Mouse (Mus musculus) left cerebral cortex, adult 8-10 months (tissue): ENCODE results near the gene Eloa. TPM values are rescaled to one million over a fixed set of nuclear protein-coding genes. Genes with fewer than 3 reads are reported as not detected.
A peak's percentile ranks its signal among the peaks of the same experiment; 100 is the strongest.
"Not testable (repeated sequence)": the region's sequence is repeated elsewhere in the genome, so short reads cannot be mapped to it uniquely, and the experiment has no call there.

Experiments
- DNase-seq, 2 experiments: peaks; one replicate each; pipeline ENCODE4 v3.0.0; 2022; ENCODE audit warnings: low spot score in 2 of 2
- total RNA-seq, 4 experiments: library from RNA; stranded (reverse); gene quantifications; 2 replicates each; pipeline ENCODE4 v1.2.4; 2022

Eloa gene
- total RNA-seq = 10 to 100 TPM; 28.3 to 29.0 (median 28.6) TPM

DNA sequence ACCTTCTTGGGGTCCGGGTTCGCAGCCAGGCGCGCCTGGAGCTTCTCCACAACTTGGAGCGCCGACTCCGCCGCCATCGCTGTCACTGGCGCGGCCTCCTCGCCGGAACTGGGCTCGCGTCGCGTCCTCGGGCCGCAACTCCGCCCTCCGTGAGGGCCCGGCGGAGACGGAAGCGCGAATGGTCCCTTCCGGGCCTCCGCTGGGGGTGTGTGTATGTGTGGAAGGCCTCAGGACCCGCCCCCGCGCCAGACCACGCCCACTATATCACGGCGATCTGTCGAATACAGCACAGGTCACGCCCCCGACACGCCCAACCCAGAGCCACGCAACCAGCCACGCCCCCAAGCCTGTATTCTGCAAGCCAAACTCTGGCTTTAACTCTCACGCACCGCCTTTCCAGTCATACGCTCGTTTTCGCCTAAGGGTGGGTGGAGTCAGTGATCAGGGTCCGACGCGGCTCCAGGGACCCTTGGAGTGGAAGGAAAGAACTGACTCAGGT is at the start of gene Eloa:
Gene Eloa (minus strand): TSS at position 215 of the 499 bp plus-strand sequence.
- peak; percentile 98 to 99 for DNase-seq

DNA sequence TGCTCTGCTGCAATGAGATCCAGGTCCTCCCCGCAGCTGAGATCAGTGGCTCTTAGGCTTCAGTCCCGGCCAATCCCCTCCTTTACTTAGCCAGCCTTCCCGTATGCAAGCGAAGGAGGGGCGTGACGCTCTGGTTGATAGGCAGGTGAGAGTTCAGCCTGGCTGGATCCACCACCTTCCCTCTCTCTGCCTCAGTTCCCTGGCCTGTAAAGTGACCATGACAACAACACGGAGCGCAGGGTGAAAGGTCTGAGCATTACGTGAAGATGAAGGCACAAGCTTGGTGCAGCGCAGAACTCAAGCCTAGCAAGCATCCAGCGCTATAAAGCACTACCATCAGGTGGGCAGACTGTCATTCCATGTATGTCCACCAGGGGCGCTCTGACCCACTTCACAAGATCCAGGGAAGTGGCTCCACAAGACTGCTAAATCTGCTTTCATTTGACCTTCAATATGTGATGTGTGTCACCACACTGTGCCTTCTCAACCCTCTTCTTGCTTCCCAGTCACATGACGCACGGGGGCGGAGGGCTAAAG is 49.7 kb upstream of the Eloa start:
- DNase-seq = peak; percentile 35 to 66

DNA sequence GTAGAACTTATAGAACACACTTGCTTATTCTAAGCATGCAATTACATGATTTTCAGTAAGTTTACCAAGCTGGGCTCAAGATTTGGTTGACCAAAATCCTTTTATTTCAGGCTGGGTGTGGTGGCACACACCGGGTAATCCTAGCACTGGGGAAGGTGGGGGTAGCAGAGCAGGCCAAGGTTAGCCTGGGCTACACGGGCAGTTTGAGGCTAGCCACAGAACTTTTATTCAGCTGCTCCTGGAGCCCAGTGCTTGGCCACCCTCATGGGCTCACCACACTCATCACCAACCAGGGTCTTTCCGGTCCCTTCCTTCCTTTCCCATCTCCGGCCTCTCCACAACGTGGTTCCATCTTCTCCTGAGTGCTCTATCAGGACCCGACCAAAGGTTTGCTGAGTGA is 49.0 kb upstream of the Eloa start:
- DNase-seq = no peak

DNA sequence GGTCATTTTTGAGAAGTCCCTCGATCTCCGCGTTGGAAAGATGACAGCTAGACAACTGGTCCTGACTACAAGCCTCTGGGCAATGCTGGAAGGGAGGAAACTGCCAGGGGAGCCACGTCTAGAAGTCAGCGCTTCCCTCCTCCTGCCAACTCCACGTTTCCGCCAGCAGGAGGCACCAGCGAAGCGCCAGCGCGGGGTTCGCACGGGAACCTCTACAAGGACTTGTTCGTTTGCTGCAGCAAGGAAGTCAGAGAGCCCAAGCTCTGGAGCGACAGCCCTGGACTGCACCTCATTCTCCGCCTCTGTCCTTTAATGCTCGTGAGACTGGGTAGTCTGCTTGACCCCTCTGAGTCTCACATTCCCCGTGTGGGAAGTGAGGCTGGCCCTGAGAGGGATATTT is 48.4 kb upstream of the Eloa start:
- DNase-seq = peak; percentile 37 to 52

DNA sequence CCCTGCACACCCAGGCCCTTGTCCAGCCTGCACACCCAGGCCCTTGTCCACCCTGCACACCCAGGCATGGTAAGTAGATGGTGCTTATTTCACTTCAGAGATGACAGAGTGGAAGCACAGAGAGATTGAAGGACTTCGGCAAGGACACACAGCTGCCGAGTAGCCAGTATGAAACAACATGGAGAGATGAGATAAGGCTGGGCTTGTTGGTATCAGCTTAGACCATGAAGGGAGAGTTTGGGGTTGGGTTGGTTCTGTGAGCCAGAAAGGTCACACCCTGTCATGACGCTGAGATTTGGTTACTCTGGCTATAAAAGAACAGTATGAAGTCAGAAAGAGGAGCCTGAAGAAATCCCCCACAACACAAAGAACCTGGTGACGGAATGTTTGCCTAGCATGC is 47.8 kb upstream of the Eloa start:
- DNase-seq = no peak

DNA sequence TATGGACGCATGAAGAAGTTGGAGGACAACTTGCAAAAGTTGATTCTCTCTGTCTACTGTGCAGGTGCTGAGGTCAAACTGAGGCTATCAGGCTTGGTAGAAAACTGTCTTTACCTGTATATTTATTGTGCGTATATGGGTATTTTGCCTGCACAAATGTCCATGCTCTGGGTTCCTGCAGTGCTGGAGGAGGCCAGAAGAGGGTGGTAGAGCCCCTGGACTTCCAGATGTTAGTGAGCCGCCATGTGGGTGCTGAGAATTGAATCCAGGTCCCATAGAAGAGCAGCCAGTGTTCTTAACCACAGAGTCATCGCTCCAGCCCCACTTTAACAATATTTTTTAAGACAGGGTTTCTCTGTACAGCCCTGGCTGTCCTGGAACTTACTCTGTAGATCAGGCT is 41.6 kb upstream of the Eloa start:
- no peak for DNase-seq

DNA sequence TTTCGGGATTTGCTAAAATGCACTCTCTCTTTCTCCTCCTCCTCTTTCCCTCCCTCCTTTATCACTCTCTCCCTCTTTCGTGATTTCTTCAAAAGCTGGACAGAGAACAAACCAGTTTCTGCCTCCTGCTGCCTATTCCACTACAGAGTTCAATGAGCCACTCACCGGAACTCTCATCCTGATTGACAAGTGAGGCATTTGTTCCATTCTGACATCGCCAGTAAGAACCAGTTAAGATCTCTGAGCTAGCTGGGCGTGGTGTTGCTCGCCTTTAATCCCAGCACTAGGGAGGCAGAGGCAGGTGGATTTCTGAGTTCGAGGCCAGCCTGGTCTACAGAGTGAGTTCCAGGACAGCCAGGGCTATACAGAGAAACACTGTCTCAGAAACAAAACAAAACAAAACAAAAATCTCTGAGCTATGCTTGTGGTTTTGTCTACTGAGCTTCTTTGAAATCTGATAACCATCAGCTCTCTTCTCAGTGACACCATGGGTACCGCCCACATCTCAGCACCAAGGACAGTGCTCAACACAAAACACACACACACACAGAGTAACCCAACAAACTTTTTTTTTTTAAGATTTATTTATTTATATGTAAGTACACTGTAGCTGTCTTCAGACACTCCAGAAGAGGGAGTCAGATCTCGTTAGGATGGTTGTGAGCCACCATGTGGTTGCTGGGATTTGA is 38.4 kb upstream of the Eloa start:
- DNase-seq = not testable (repeated sequence)

DNA sequence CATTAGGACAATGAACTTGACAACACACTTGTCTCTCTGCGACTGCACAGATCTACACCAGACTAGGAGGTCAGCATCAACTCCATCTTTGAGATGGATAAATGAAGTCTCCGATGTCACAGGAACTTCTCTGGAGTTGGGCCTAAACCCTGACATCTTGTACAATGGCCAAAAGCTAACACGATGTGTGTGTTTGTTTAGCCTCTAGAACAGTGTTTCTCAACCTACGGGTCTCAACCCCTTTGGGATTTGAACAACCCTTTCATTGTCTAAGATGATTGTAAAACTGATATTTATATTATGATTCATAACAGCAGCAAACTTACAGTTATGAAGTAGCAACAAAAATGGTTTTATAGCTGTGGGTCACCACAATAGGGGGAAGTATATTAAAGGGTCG is 36.4 kb upstream of the Eloa start:
- no peak for DNase-seq

DNA sequence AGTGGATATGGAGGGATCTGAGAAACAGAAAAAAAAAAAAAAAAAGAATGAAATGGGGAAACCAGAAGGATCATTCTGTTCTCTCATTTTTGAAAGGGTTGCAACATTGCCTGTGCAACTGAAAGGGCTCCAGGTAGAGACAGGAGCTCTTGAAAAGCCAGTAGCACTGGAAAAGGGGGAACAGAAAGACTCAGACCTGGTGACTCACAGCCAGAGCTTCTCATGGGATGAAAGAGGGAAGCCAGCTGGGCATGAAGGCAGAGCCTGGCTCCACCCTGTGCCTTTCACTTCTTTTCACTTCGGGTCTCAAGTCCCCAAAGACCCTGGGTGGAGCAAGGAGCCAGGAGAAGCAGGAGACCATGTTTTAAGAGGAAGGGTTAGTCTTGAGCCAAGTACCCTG is 34.5 kb upstream of the Eloa start:
- no peak for DNase-seq

DNA sequence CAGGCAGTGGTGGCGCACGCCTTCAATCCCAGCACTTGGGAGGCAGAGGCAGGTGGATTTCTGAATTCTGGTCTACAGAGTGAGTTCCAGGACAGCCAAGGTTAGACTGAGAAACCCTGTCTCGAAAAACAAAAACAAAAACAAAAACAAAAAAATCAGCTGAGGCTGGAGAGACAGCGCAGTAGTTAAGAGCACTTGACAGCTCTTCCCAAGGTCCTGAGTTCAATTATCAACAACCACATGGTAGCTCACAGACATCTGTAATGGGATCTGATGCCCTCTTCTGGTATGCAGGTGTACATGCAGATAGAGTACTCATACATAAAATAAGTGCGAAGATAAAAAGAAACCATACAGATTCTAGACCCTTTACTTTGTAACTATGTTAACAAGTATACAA is 32.3 kb upstream of the Eloa start:
- no peak for DNase-seq

DNA sequence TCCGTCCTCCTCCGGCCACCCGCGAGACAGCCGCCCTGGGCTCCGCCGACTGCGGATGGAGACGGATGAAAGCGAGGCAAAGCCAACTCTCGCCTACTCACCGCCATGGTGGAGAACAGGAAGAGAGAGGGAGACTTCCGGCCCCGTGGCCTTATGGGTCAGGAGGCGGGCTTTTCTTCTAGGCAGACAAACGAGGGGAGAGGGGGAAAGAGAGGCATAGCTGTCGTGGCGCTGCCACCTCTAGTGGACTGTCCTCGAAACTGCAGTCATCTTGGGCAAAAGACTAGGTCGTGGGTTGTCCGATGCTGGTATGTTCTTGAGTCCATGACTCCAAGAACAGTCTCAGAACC is 31.7 kb upstream of the Eloa start, which contains the start of gene Rpl11:
Gene Rpl11 (minus strand): TSS at position 182 of the 350 bp plus-strand sequence.
- DNase-seq = peak; percentile 81 to 90

DNA sequence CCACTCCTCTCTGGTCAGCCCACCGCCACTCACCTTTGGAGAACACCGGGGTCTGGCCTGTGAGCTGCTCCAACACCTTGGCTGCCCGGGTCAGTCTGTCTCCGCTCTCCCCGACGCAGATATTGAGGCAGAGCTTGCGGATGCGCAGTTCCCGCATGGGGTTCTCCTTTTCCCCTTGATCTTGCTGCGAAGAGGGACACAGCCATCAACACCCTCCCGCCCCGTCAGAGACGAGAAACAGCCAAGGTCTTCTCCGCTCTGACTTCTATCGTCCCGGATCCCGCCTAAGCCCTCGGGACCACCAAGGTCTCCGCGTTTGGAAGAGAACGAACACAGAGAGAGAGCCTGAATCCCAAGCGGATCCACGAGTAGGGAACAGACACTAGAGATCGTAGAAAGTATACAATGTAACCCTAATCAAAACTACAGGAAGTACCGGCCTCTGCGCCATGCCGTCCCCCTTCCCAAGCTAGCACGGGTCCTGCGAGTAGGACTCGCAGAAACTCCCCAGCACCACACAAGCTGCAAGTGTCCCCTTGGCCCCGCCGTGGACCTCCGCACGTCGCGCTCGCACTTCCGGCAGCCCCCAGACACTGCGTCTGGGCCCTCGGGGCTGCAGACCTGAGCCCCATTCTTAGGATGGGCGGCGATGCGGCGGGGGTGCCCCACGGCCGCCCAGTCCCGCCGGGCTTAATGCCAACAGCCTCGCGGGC is 31.1 kb upstream of the Eloa start:
- DNase-seq = no peak

DNA sequence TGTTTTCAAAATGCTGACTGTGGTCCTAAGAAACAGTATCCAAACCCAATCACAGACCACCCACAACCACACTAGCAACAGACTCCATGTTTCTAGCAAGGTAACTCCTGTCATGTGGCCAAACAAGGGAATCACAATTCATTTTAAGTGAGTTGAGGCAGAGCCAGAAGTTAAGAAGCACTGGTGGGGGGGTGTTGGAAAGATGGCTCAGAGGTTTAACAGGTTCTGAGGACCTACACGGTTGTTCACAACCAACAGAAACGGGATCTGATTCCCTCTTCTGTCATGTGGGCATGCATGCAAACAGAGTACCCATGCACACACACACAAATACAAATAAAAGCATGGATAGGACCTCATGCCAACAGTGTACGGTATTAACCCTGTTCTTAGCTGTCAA is 30.5 kb upstream of the Eloa start:
- DNase-seq = no peak

DNA sequence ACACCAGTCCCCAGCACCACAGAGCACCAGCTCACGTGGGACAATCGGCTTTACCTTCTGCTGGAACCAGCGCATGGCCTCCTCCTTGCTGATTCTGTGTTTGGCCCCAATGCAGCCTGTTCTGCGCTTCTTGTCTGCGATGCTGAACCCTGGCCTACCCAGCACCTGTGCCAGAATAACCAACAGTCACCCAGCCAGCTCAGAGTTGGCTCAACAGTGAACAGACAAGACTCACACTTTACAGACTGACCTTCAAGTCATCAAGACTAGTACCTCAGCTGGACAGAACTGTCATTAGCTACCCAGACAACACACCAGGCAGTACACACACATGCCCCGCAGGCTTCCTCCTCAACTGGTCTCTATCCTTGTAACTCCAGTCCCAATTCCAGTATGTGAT is 28.7 kb upstream of the Eloa start:
- no peak for DNase-seq

DNA sequence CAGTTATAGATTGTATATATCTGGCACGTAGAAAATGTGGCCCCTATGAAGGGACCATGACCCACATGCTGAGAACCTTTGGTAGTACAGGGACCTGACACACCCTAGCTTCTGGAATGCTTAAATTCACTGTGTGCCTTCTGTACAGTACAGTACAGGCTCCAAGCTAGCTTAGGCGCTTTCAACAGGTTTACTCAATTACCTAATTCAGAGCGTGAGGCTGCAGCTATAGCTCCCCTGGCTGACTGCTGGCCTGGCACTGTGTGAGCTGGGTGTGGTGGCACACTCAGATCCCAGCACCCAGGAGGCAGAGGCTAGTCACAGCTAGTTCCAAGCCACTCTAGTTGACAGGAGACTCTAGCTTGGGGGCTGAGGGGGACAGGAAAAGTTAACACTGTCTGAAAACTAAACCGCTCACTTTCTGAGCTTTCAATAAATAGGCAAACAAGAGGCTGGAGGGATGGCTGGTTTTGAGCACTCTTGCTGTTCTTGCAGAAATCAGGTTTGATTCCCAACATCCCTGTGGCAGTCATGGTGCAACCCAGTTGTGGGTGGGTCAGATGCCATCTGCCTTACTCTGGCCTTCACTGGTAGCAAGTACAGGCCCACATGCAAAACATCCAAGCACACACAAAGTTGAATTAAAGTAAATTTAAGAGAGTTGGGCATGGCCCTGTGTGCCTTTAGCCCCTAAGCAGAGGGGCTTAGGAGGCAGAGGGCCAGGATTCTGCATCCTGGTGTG is 26.9 kb upstream of the Eloa start:
- DNase-seq = no peak

DNA sequence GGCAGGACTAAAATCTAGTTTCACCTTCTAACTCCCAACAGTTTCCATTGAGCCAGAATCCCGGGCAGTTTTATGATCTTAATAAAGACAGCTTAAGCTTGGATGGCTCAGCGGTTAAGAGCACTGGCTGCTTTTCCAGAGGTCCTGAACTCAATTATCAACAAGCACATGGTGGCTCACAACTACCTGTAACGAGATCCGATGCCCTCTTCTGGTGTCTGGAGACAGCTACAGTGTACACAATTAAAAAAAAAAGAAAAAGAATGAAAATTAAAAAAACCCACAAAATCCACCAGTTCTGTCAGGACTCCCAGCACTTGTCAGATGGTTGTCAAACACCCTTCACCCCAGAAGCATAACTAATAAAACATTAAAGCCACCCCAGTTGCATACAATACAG is 26.1 kb upstream of the Eloa start:
- no peak for DNase-seq

DNA sequence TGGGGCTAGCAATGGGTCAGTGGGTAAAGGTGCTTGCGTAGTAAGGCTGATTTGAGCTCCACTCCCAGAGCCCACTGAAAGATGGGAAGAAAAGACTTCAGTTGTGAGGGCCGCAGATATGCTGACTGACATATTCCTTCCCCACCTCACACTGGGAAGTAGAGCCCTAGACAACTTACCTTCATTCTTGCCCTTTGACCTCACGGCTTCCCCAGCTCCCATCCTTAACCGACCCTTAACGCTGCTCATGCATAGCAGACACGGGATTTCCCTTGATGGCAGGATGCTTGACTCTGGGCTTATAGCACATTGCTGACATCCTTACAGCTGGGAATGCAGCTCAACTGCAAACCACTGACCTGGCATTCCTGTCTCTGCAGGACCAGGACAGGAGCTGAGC is 25.3 kb upstream of the Eloa start:
- DNase-seq = no peak

DNA sequence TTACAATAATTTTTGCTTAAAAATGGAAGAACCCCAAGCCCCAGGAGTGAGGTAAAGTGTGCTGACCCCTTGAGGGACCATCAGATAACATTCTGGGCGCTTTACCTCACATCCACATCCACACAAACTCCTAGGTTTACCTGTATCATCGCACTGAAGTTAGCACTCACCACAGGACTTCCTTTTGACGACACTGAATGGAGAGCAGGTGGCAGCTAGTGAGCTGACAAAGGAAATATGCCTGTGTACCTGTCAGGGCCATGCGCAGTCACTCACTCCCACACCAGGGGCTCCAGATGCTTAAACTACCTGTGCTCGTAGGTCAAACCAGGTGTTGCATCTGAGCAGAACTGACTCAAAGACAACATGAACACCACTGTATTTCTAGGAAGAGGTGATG is 23.5 kb upstream of the Eloa start:
- DNase-seq = no peak

DNA sequence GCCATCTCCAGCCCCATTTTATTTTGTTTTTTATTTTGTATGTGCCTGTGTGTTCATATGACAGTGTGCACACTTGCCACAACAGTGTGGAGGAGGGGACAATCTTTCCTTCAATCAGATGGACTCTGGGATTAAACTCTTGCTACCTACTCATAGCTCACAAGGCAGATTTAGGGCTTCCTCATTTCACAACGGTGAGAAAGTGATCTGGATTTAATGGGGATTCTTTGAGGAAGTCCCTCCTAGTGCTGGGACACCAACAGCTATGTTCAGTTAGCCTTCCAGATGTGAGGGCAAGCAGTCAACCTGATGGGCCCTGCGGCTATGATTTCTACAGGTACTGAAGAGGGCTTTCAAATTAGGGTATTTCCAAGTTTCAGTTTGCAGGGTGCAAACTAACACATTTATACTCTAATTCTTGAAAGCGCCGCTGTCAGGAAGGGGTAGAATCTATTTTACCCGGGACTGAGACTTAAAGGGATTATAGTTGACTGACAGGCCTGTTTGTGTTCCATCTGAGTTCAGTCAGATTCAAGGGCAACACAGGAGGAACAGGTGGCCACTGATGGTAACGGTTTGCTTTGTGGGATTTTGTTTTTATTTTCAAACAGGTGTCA is 22.3 kb upstream of the Eloa start:
- DNase-seq = no peak

DNA sequence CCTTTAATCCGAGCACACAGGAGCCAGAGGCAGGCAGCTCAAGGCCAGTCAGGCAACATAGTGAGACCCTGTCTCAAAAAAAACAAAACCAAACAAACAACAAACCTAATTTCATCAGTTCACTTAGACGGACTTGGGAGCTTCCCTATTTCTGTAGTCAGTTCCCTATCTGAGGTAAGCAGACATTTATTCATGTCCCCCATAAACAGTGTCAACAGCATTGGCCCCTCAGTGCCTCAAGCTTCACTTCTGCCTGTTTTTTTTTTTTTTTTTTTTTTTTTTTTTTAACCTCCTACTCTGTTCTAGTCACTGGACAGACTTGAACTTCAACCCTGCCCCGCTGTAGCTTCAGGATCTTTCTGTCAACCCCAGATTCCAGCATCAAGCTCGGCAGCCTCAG is 13.5 kb upstream of the Eloa start:
- DNase-seq = no peak

DNA sequence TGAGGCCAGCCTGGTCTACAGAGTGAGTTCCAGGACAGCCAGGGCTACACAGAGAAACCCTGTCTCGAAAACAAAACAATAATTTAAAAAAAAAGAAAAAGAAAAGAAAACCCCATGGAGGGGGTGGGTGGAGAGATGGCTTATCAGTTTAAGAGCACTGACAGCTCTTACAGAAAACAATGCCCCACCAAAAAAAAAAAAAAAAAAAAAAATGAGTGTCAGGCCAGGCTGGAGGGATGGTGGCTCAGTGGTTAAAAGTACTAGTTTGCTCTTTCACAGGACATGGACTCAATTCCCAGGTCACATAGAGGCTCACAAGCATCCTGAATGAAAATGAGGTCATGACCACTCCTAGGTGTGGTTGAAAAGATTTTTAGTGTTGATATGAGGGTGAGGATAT is 11.7 kb upstream of the Eloa start:
- DNase-seq = no peak
